Mouse (Mus musculus): Measurements from ENCODE around the gene H13.

- peak; percentile 53 for TF ChIP-seq CTCF (IDR thresholded peaks at IDR 0.05; ENCODE audit: control insufficient read depth, insufficient read depth, insufficient read length)
- no peak for TF ChIP-seq USF1 (IDR thresholded peaks at IDR 0.05; ENCODE audit: low read depth)
- TF ChIP-seq MAX (IDR thresholded peaks at IDR 0.05), result no peak
- no peak for TF ChIP-seq MYOD1 (IDR thresholded peaks at IDR 0.05; ENCODE audit: control insufficient read depth, insufficient read length, low read depth)
These were observed 73.2 kb downstream of the H13 start for GRCm38 (mm10) chr2:152742435-152742834.

Data from C2C12 (cell line).